Mouse (Mus musculus) C2C12 (cell line): Measurements from ENCODE around the gene Mettl17.

Experiments
- CEBPB ChIP-seq: IDR thresholded peaks from one replicate; pipeline ENCODE4 v1.6.1; 2011; ENCODE audit warnings: low read depth, mild to moderate bottlenecking, control low read depth, moderate library complexity
- CTCF ChIP-seq: IDR thresholded peaks from one replicate; pipeline ENCODE4 v1.5.1; 2011; ENCODE audit not compliant: control insufficient read depth, insufficient read depth, insufficient read length
- FOSL1 ChIP-seq: IDR thresholded peaks from one replicate; pipeline ENCODE4 v1.8.0; 2011; ENCODE audit warnings: mild to moderate bottlenecking, low read length; ENCODE audit not compliant: poor library complexity, insufficient read depth, severe bottlenecking
- MAX ChIP-seq: IDR thresholded peaks from one replicate; pipeline ENCODE4 v1.6.1; 2011; ENCODE audit warnings: mild to moderate bottlenecking, control low read depth
- MYOD1 ChIP-seq: IDR thresholded peaks from one replicate; pipeline ENCODE4 v1.6.1; 2011; ENCODE audit warnings: low read depth; ENCODE audit not compliant: control insufficient read depth, insufficient read length
- USF1 ChIP-seq: IDR thresholded peaks from one replicate; pipeline ENCODE4 v1.6.1; 2011; ENCODE audit warnings: low read depth, mild to moderate bottlenecking, control low read depth, moderate library complexity

DNA sequence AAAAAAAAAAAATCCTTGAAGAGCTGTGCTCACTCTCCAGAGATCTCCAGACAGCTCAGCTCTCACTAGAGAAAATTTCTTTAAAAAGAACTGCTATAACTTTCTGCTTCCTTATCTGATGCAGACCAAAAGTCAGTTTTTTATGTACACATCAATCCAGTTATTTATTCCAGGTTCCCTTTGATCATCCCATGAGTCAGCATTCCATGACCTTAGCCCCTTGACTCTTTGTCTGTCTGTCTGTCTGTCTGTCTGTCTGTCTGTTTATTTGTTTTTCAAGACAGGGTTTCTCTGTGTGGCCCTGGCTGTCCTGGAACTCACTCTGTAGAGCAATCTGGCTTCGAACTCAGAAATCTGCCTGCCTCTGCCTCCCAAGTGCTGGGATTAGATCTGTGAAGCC lies 14.7 kb downstream of the Mettl17 start:
- no peak for TF ChIP-seq USF1
- no peak for TF ChIP-seq CTCF
- no peak for TF ChIP-seq MYOD1
- TF ChIP-seq FOSL1: no peak
- TF ChIP-seq MAX: no peak
- no peak for TF ChIP-seq CEBPB
